8 mouse cellular contexts compared by ENCODE assay signal in the genomic region with DNA sequence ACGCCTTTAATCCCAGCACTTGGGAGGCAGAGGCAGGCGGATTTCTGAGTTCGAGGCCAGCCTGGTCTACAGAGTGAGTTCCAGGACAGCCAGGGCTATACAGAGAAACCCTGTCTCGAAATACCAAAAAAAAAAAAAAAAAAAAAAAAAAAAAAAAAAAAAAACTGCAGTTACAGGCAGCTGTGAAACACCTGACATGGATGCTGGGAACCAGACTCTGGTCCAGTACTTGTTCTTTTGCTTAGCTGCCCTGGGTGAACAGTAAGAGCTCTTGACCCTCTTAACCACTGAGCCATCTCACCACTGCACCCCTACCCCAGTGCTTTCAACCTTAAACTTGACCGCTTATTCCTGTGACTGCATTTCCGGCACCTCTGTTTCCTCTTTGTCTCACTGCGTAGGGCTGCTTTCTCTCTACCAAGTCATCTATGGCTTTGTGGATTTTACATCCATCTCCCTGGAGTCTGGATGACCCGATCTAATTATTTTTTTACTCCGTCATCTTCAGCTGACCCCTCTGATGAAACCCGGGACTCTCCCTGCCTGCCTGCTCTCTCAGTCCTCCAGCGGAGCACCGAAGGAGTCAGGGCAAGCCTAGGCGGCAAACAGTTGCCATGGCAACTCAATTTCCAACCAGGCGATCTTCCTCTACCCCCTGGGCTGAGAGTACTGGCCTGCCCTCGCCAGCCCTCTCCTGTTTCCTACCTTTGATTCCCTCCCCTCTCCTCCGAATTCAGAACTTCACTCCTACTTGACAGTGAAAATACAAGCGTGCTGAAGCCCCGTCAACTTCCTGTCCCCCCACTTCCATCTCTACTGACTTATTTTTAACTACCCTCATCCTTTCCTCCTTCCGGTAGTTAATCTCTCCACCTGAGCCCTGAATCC. TPM values are rescaled to one million over a fixed set of nuclear protein-coding genes. Genes with fewer than 3 reads are reported as not detected.
DNase-seq lines count a peak whose midpoint lies in the region; ATAC-seq and TF ChIP-seq lines count a peak whose summit lies in the region.

No protein-coding gene starts in this region.

- DNase-seq in heart, postnatal 4 days: no peak
- peak; percentile 55 for DNase-seq in embryo, embryonic 9.5 days (ENCODE audit: extremely low spot score)
- DNase-seq in hindbrain, embryonic 14.5 days (ENCODE audit: low spot score): peak; percentile 64
- no peak for DNase-seq in urinary bladder, adult 2 months (ENCODE audit: low spot score)

- H3K27me3 ChIP-seq in heart, embryonic 11.5 days (ENCODE audit: control insufficient read depth, insufficient read depth, low read length): peaks cover 7% of the 10 kb centered on the region; the same call in 1 of the 2 replicates
- no peaks in the 10 kb centered on the region for H3K27me3 ChIP-seq in ES-Bruce4 (ENCODE audit: control insufficient read depth, insufficient read depth, low read length, poor library complexity, severe bottlenecking)
- no peaks in the 10 kb centered on the region for H3K27me3 ChIP-seq in hindbrain, embryonic 14.5 days (ENCODE audit: control insufficient read depth, insufficient read depth, low read length)
- peaks cover 62% of the 10 kb centered on the region for H3K27me3 ChIP-seq in liver, embryonic 15.5 days

- H3K36me3 ChIP-seq in heart, embryonic 11.5 days (ENCODE audit: control insufficient read depth, insufficient read depth, low read length): no peaks in the 10 kb centered on the region
- no peaks in the 10 kb centered on the region for H3K36me3 ChIP-seq in ES-Bruce4 (ENCODE audit: control insufficient read depth, insufficient read depth, low read length, poor library complexity, severe bottlenecking)
- H3K36me3 ChIP-seq in hindbrain, embryonic 14.5 days (replicated peaks; ENCODE audit: control insufficient read depth, insufficient read depth): no peaks in the 10 kb centered on the region
- no peaks in the 10 kb centered on the region for H3K36me3 ChIP-seq in liver, embryonic 15.5 days (replicated peaks)

- TF ChIP-seq POLR2A in ES-Bruce4 (IDR thresholded peaks at IDR 0.05; ENCODE audit: insufficient read depth, low read length): no peak
- TF ChIP-seq POLR2A in olfactory bulb, adult 2 months (IDR thresholded peaks at IDR 0.05; ENCODE audit: insufficient read depth, low read depth, low read length): no peak

- no peaks in the 10 kb centered on the region for H3K9me3 ChIP-seq in heart, embryonic 11.5 days (replicated peaks; ENCODE audit: control insufficient read depth, low read length)
- no peaks in the 10 kb centered on the region for H3K9me3 ChIP-seq in ES-Bruce4 (replicated peaks; ENCODE audit: control insufficient read depth, insufficient read depth, low read length, poor library complexity, severe bottlenecking)
- H3K9me3 ChIP-seq in hindbrain, embryonic 14.5 days (ENCODE audit: control insufficient read depth, low read length): no peaks in the 10 kb centered on the region
- H3K9me3 ChIP-seq in liver, embryonic 15.5 days (replicated peaks): no peaks in the 10 kb centered on the region

- ATAC-seq in heart, embryonic 11.5 days (replicated peaks; ENCODE audit: insufficient number of reproducible peaks, low FRiP score, low TSS enrichment): 0 out of 2 replicates have a peak, but pooled peaks have one; percentile 31
- peak; percentile 69 for ATAC-seq in hindbrain, embryonic 14.5 days (ENCODE audit: low FRiP score)
- no peak for ATAC-seq in liver, embryonic 15.5 days (ENCODE audit: insufficient read depth)

- peak overlapping the region; percentile 62 for H3K9ac ChIP-seq in heart, embryonic 11.5 days (ENCODE audit: low read depth, low read length)
- peak overlapping the region; percentile 10 for H3K9ac ChIP-seq in ES-Bruce4 (ENCODE audit: low read depth, poor library complexity, severe bottlenecking)
- H3K9ac ChIP-seq in hindbrain, embryonic 14.5 days: peak overlapping the region; percentile 44
- H3K9ac ChIP-seq in liver, embryonic 15.5 days: no peak overlapping the region

- H3K27ac ChIP-seq in heart, embryonic 11.5 days (ENCODE audit: low read depth, low read length): no peak overlapping the region
- peak overlapping the region; percentile 35 for H3K27ac ChIP-seq in ES-Bruce4 (ENCODE audit: insufficient read depth, low read length)
- peak overlapping the region; percentile 72 for H3K27ac ChIP-seq in hindbrain, embryonic 14.5 days
- H3K27ac ChIP-seq in liver, embryonic 15.5 days (replicated peaks): no peak overlapping the region
- H3K27ac ChIP-seq in olfactory bulb, adult 2 months (ENCODE audit: insufficient read depth, low read depth, low read length): peak overlapping the region; percentile 1; the same call in 1 of the 2 replicates

- no peak for TF ChIP-seq CTCF in ES-Bruce4 (IDR thresholded peaks at IDR 0.05; ENCODE audit: low read depth, low read length)
- no peak for TF ChIP-seq CTCF in olfactory bulb, adult 2 months (IDR thresholded peaks at IDR 0.05; ENCODE audit: insufficient read depth, low read depth, low read length)

- H3K4me2 ChIP-seq in heart, embryonic 11.5 days: peak overlapping the region; percentile 66
- H3K4me2 ChIP-seq in hindbrain, embryonic 14.5 days (replicated peaks): peak overlapping the region; percentile 49
- H3K4me2 ChIP-seq in liver, embryonic 15.5 days: peak overlapping the region; percentile 48

- WGBS in heart, embryonic 11.5 days (ENCODE audit: insufficient replicate concordance): 22% methylated on average over 18 of the region's 19 CpGs
- 19% methylated on average over 18 of the region's 19 CpGs for WGBS in hindbrain, embryonic 14.5 days
- WGBS in liver, embryonic 15.5 days (ENCODE audit: insufficient replicate concordance): 13% methylated on average over 19 of the region's 19 CpGs
- WGBS in olfactory bulb, adult 2 months: 22% methylated on average over 19 of the region's 19 CpGs

- H3K4me3 ChIP-seq in heart, embryonic 11.5 days (ENCODE audit: low read depth, low read length): peak overlapping the region; percentile 31
- H3K4me3 ChIP-seq in ES-Bruce4 (ENCODE audit: low read depth, low read length): peak overlapping the region; percentile 7
- peak overlapping the region; percentile 16 for H3K4me3 ChIP-seq in hindbrain, embryonic 14.5 days (replicated peaks; ENCODE audit: low read length)
- H3K4me3 ChIP-seq in liver, embryonic 15.5 days (replicated peaks): peak overlapping the region; percentile 12
- peak overlapping the region; percentile 30 for H3K4me3 ChIP-seq in olfactory bulb, adult 2 months (ENCODE audit: insufficient read depth, low read depth, low read length)

- no peak for TF ChIP-seq EP300 in ES-Bruce4 (IDR thresholded peaks at IDR 0.05; ENCODE audit: insufficient read depth, low read depth, low read length)

- peaks cover 15% of the 10 kb centered on the region for H3K4me1 ChIP-seq in heart, embryonic 11.5 days (ENCODE audit: control insufficient read depth, insufficient read depth, low read length)
- no peaks in the 10 kb centered on the region for H3K4me1 ChIP-seq in ES-Bruce4 (ENCODE audit: control insufficient read depth, insufficient read depth, low read length)
- peaks cover 13% of the 10 kb centered on the region; the same call in 1 of the 2 replicates for H3K4me1 ChIP-seq in hindbrain, embryonic 14.5 days (replicated peaks; ENCODE audit: control insufficient read depth, insufficient read depth, low read length)
- H3K4me1 ChIP-seq in liver, embryonic 15.5 days (replicated peaks): peaks cover 7% of the 10 kb centered on the region; the same call in 1 of the 2 replicates
- H3K4me1 ChIP-seq in olfactory bulb, adult 2 months (ENCODE audit: control insufficient read depth, insufficient read depth, low read length): peaks cover 10% of the 10 kb centered on the region

RNA-seq across cellular contexts. Expression of a gene that starts 12.1 kb away (rescaled TPM):
- 4.3 TPM in 2 replicates for polyA plus RNA-seq in heart, embryonic 11.5 days (2014; fragmentation: Nextera tagmentation; extraction: Ambion mirVana)
- 1 to 10 TPM; 6.6 to 7.0 TPM for total RNA-seq in heart, postnatal 4 days (2021)
- polyA plus RNA-seq in ES-Bruce4 (2011; ENCODE audit: insufficient read depth, insufficient read length, low read depth, missing spikeins): 1.9 and 3.0 TPM in 2 replicates
- polyA plus RNA-seq in hindbrain, embryonic 14.5 days (2014; fragmentation: Nextera tagmentation; extraction: Ambion mirVana): 48.6 and 50.6 TPM in 2 replicates
- 0.05 and 0.24 TPM in 2 replicates for polyA plus RNA-seq in liver, embryonic 15.5 days (2015; fragmentation: Nextera tagmentation; extraction: Ambion mirVana)
- polyA plus RNA-seq in olfactory bulb, adult 2 months (2012; ENCODE audit: insufficient read depth, insufficient read length, low replicate concordance, missing spikeins): not detected in 2 replicates
- 3.3 and 5.0 TPM in 2 replicates for polyA plus RNA-seq in urinary bladder, adult 2 months (2012; rRNA removed)

RNA-seq across cellular contexts. Expression of a gene that starts 23.8 kb away (rescaled TPM):
- polyA plus RNA-seq in heart, embryonic 11.5 days (2014; fragmentation: Nextera tagmentation; extraction: Ambion mirVana): 82.1 and 83.5 TPM in 2 replicates
- 10 to 100 TPM; 53.5 to 53.7 TPM for total RNA-seq in heart, postnatal 4 days (2021)
- 55.3 and 60.5 TPM in 2 replicates for polyA plus RNA-seq in ES-Bruce4 (2011; ENCODE audit: insufficient read depth, insufficient read length, low read depth, missing spikeins)
- polyA plus RNA-seq in hindbrain, embryonic 14.5 days (2014; fragmentation: Nextera tagmentation; extraction: Ambion mirVana): 64.0 and 64.1 TPM in 2 replicates
- polyA plus RNA-seq in liver, embryonic 15.5 days (2015; fragmentation: Nextera tagmentation; extraction: Ambion mirVana): 38.3 and 38.9 TPM in 2 replicates
- polyA plus RNA-seq in olfactory bulb, adult 2 months (2012; ENCODE audit: insufficient read depth, insufficient read length, low replicate concordance, missing spikeins): not detected in 2 replicates
- 4.3 and 11.0 TPM in 2 replicates for polyA plus RNA-seq in urinary bladder, adult 2 months (2012; rRNA removed)

RNA-seq across cellular contexts. Expression of a gene that starts 23.9 kb away (rescaled TPM):
- polyA plus RNA-seq in heart, embryonic 11.5 days (2014; fragmentation: Nextera tagmentation; extraction: Ambion mirVana): 5.5 and 9.2 TPM in 2 replicates
- 10 to 100 TPM; 32.1 to 32.3 TPM for total RNA-seq in heart, postnatal 4 days (2021)
- 32.3 and 33.6 TPM in 2 replicates for polyA plus RNA-seq in ES-Bruce4 (2011; ENCODE audit: insufficient read depth, insufficient read length, low read depth, missing spikeins)
- 13.0 and 14.2 TPM in 2 replicates for polyA plus RNA-seq in hindbrain, embryonic 14.5 days (2014; fragmentation: Nextera tagmentation; extraction: Ambion mirVana)
- 13.4 and 13.6 TPM in 2 replicates for polyA plus RNA-seq in liver, embryonic 15.5 days (2015; fragmentation: Nextera tagmentation; extraction: Ambion mirVana)
- not detected in 2 replicates for polyA plus RNA-seq in olfactory bulb, adult 2 months (2012; ENCODE audit: insufficient read depth, insufficient read length, low replicate concordance, missing spikeins)
- 66.2 and 67.3 TPM in 2 replicates for polyA plus RNA-seq in urinary bladder, adult 2 months (2012; rRNA removed)

RNA-seq across cellular contexts. Expression of a gene that starts 26.7 kb away (rescaled TPM):
- polyA plus RNA-seq in heart, embryonic 11.5 days (2014; fragmentation: Nextera tagmentation; extraction: Ambion mirVana): 0.46 and 0.70 TPM in 2 replicates
- total RNA-seq in heart, postnatal 4 days (2021): 1 to 10 TPM; 1.5 to 1.6 TPM
- 0.15 and 0.37 TPM in 2 replicates for polyA plus RNA-seq in ES-Bruce4 (2011; ENCODE audit: insufficient read depth, insufficient read length, low read depth, missing spikeins)
- 6.0 and 6.5 TPM in 2 replicates for polyA plus RNA-seq in hindbrain, embryonic 14.5 days (2014; fragmentation: Nextera tagmentation; extraction: Ambion mirVana)
- 0.07 and 0.12 TPM in 2 replicates for polyA plus RNA-seq in liver, embryonic 15.5 days (2015; fragmentation: Nextera tagmentation; extraction: Ambion mirVana)
- polyA plus RNA-seq in olfactory bulb, adult 2 months (2012; ENCODE audit: insufficient read depth, insufficient read length, low replicate concordance, missing spikeins): not detected in 2 replicates
- polyA plus RNA-seq in urinary bladder, adult 2 months (2012; rRNA removed): 4.2 and 5.8 TPM in 2 replicates

RNA-seq across cellular contexts. Expression of a gene that starts 27.6 kb away (rescaled TPM):
- 6.2 TPM in 2 replicates for polyA plus RNA-seq in heart, embryonic 11.5 days (2014; fragmentation: Nextera tagmentation; extraction: Ambion mirVana)
- 10 to 100 TPM; 23.1 to 27.3 TPM for total RNA-seq in heart, postnatal 4 days (2021)
- polyA plus RNA-seq in ES-Bruce4 (2011; ENCODE audit: insufficient read depth, insufficient read length, low read depth, missing spikeins): 2.5 and 4.4 TPM in 2 replicates
- polyA plus RNA-seq in hindbrain, embryonic 14.5 days (2014; fragmentation: Nextera tagmentation; extraction: Ambion mirVana): 7.7 and 9.5 TPM in 2 replicates
- 1.5 and 1.9 TPM in 2 replicates for polyA plus RNA-seq in liver, embryonic 15.5 days (2015; fragmentation: Nextera tagmentation; extraction: Ambion mirVana)
- not detected in 2 replicates for polyA plus RNA-seq in olfactory bulb, adult 2 months (2012; ENCODE audit: insufficient read depth, insufficient read length, low replicate concordance, missing spikeins)
- polyA plus RNA-seq in urinary bladder, adult 2 months (2012; rRNA removed): 33.9 and 35.6 TPM in 2 replicates

Comparison
In these comparisons a context has a peak if more than half of its experiments do, and no peak if none do; other contexts are left out.
1. H3K27ac ChIP-seq: peak in ES-Bruce4 (single experiment), hindbrain, embryonic 14.5 days (single experiment) and olfactory bulb, adult 2 months (single experiment); none in heart, embryonic 11.5 days (single experiment) and liver, embryonic 15.5 days (single experiment).
2. DNase-seq: peak in embryo, embryonic 9.5 days (single experiment) and hindbrain, embryonic 14.5 days (single experiment); none in heart, postnatal 4 days (single experiment) and urinary bladder, adult 2 months (single experiment).
3. Peak in every context shown above with its lines, with median percentiles within 50 percentile points of each other: H3K4me2 ChIP-seq and H3K4me3 ChIP-seq.